In the genomic region with DNA sequence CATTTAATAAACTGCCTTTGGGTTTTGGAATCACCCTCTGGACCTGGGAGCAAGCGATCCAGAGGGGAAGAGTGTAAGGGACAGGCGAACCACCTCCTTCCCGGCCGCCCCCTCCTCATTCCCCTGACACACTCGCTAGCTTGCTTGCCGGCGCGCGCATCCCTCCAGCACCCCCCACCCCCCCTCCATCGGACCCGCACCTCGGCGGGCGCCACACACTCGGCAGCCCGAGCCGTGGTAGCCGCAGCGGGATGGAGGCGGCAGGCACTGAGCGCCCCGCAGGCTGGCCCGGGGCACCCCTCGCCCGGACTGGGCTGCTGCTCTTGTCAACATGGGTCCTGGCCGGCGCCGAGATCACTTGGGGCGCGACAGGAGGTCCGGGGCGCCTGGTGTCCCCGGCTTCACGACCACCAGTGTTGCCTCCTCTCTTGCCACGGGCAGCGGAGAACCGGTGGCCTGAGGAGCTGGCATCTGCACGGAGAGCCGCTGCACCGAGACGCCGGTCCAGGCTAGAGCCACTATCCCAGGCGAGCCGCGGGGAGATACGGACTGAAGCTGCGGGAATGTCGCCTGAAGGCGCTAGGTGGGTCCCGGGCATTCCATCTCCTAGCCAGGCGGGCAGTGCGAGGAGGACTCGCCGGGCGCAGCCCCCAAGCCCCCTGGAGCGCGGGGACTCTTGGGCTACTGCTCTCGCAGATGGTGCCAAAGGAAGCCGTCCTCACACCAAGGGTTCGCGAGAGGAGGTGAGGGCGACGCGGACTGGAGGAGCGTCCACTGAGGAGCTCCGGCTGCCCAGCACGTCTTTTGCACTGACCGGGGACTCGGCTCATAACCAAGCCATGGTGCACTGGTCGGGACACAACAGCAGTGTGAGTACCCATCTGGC, we compare ENCODE assay signal across 8 mouse cellular contexts. TPM values are rescaled to one million over a fixed set of nuclear protein-coding genes. Genes with fewer than 3 reads are reported as not detected.
DNase-seq lines count a peak whose midpoint lies in the region; ATAC-seq and TF ChIP-seq lines count a peak whose summit lies in the region.

TSS of gene Sorcs3 (plus strand) at position 97 of the 886 bp plus-strand sequence.

- TF ChIP-seq POLR2A in liver, adult 2 months (IDR thresholded peaks at IDR 0.05; ENCODE audit: extremely low read depth, insufficient read depth, low read length): no peak

- H3K9ac ChIP-seq in kidney, embryonic 15.5 days: peak within 1 kb of the TSS; percentile 26; the same call in 1 of the 2 replicates
- H3K9ac ChIP-seq in hindbrain, embryonic 14.5 days: peak within 1 kb of the TSS; percentile 80
- H3K9ac ChIP-seq in liver, adult 2 months (ENCODE audit: low read depth, low read length): no peak within 1 kb of the TSS

- no peak for TF ChIP-seq CTCF in liver, adult 2 months (IDR thresholded peaks at IDR 0.05; ENCODE audit: low read depth, low read length)

- peaks cover 50% of the 10 kb centered on the region for H3K27me3 ChIP-seq in kidney, embryonic 15.5 days
- peaks cover 6% of the 10 kb centered on the region; the same call in 1 of the 2 replicates for H3K27me3 ChIP-seq in hindbrain, embryonic 14.5 days (ENCODE audit: control insufficient read depth, insufficient read depth, low read length)
- H3K27me3 ChIP-seq in liver, adult 2 months (ENCODE audit: control insufficient read depth, insufficient read depth, low read length): peaks cover 9% of the 10 kb centered on the region

- DNase-seq in kidney, postnatal 36 days: no peak
- DNase-seq in embryo, embryonic 11 days: peak; percentile 70
- peak; percentile 44 for DNase-seq in hindbrain, embryonic 14.5 days (ENCODE audit: low spot score)
- no peak for DNase-seq in liver, adult 2 months (ENCODE audit: extremely low read depth, low read depth, low spot score)
- DNase-seq in right cerebral cortex, postnatal 14 days: peak; percentile 33
- DNase-seq in T-cell, adult 2 months (ENCODE audit: low spot score): no peak

- H3K36me3 ChIP-seq in kidney, embryonic 15.5 days: no peaks in the 10 kb centered on the region
- H3K36me3 ChIP-seq in hindbrain, embryonic 14.5 days (replicated peaks; ENCODE audit: control insufficient read depth, insufficient read depth): no peaks in the 10 kb centered on the region
- H3K36me3 ChIP-seq in liver, adult 2 months (ENCODE audit: control insufficient read depth, insufficient read depth, low read length): no peaks in the 10 kb centered on the region

- under 1% methylated on average over 68 of the region's 70 CpGs for WGBS in kidney, embryonic 15.5 days
- under 1% methylated on average over 67 of the region's 70 CpGs for whole genome bisulfite sequencing in hindbrain, embryonic 14.5 days
- 1% methylated on average over 70 of the region's 70 CpGs for WGBS in liver, adult 2 months

- peaks cover 43% of the 10 kb centered on the region for H3K4me1 ChIP-seq in kidney, embryonic 15.5 days
- peaks cover 24% of the 10 kb centered on the region for H3K4me1 ChIP-seq in hindbrain, embryonic 14.5 days (replicated peaks; ENCODE audit: control insufficient read depth, insufficient read depth, low read length)
- H3K4me1 ChIP-seq in liver, adult 2 months (ENCODE audit: control insufficient read depth, insufficient read depth, low read length): no peaks in the 10 kb centered on the region

- H3K9me3 ChIP-seq in kidney, embryonic 15.5 days (replicated peaks): no peaks in the 10 kb centered on the region
- H3K9me3 ChIP-seq in hindbrain, embryonic 14.5 days (ENCODE audit: control insufficient read depth, low read length): no peaks in the 10 kb centered on the region

- peak within 1 kb of the TSS; percentile 49 for H3K4me3 ChIP-seq in kidney, embryonic 15.5 days (replicated peaks)
- H3K4me3 ChIP-seq in hindbrain, embryonic 14.5 days (replicated peaks; ENCODE audit: low read length): peak within 1 kb of the TSS; percentile 59
- peak within 1 kb of the TSS; percentile 37; the same call in 1 of the 2 replicates for H3K4me3 ChIP-seq in liver, adult 2 months (ENCODE audit: insufficient read depth, low read depth, low read length)

- H3K27ac ChIP-seq in kidney, embryonic 15.5 days: no peak within 1 kb of the TSS
- peak within 1 kb of the TSS; percentile 73 for H3K27ac ChIP-seq in hindbrain, embryonic 14.5 days
- H3K27ac ChIP-seq in liver, adult 2 months (replicated peaks; ENCODE audit: insufficient read depth, low read depth, low read length): no peak within 1 kb of the TSS

- peak; percentile 63 for ATAC-seq in kidney, embryonic 15.5 days (replicated peaks; ENCODE audit: low FRiP score)
- ATAC-seq in hindbrain, embryonic 14.5 days (ENCODE audit: low FRiP score): peak; percentile 54
- no peak for ATAC-seq in activated CD4-positive, CD25-positive, alpha-beta regulatory T cell, adult 4 months

- peak within 1 kb of the TSS; percentile 89 for H3K4me2 ChIP-seq in kidney, embryonic 15.5 days
- H3K4me2 ChIP-seq in hindbrain, embryonic 14.5 days (replicated peaks): peak within 1 kb of the TSS; percentile 90

- no peaks in the 10 kb centered on the region for H3K79me2 ChIP-seq in liver, adult 2 months (ENCODE audit: control insufficient read depth, insufficient read depth, low read length)

RNA-seq across cellular contexts. Expression of gene Sorcs3, which starts in this region (rescaled TPM):
- polyA plus RNA-seq in kidney, embryonic 15.5 days (2015; fragmentation: Nextera tagmentation; extraction: Ambion mirVana): 1.0 and 1.1 TPM in 2 replicates
- polyA plus RNA-seq in hindbrain, embryonic 14.5 days (2014; fragmentation: Nextera tagmentation; extraction: Ambion mirVana): 16.9 and 20.2 TPM in 2 replicates
- 0.09 and 0.20 TPM in 2 replicates for total RNA-seq in liver, adult 2 months (2014; rRNA removed)
- 0.04 TPM in 1 of 2 replicates, not detected in the other for polyA plus RNA-seq in liver, adult 2 months (2012; rRNA removed)
- not detected for polyA plus RNA-seq in activated CD4-positive, CD25-positive, alpha-beta regulatory T cell, adult 4 months (2017; shearing (Covaris generic))

Comparison
In these comparisons a context has a peak if more than half of its experiments do, and no peak if none do; other contexts are left out.
1. DNase-seq: peak in embryo, embryonic 11 days (single experiment), hindbrain, embryonic 14.5 days (single experiment) and right cerebral cortex, postnatal 14 days (single experiment); none in kidney, postnatal 36 days (0 of 2), liver, adult 2 months (single experiment) and T-cell, adult 2 months (single experiment).
2. Peak in every context shown above with its lines, with median percentiles within 50 percentile points of each other: H3K4me3 ChIP-seq.